Mouse (Mus musculus) liver, embryonic 14.5 days (tissue): Measurements from ENCODE around the gene Plagl2.
"Not testable (repeated sequence)": the region's sequence is repeated elsewhere in the genome, so short reads cannot be mapped to it uniquely, and the experiment has no call there.

Experiments used
- CTCF ChIP-seq: IDR thresholded peaks from 2 replicates; pipeline ENCODE4 v1.5.1; 2016; ENCODE audit warnings: antibody characterized with exemption, low read depth, control low read depth
- EP300 ChIP-seq: IDR thresholded peaks from 2 replicates; pipeline ENCODE4 v1.6.1; 2016; ENCODE audit warnings: antibody characterized with exemption, low read depth

DNA sequence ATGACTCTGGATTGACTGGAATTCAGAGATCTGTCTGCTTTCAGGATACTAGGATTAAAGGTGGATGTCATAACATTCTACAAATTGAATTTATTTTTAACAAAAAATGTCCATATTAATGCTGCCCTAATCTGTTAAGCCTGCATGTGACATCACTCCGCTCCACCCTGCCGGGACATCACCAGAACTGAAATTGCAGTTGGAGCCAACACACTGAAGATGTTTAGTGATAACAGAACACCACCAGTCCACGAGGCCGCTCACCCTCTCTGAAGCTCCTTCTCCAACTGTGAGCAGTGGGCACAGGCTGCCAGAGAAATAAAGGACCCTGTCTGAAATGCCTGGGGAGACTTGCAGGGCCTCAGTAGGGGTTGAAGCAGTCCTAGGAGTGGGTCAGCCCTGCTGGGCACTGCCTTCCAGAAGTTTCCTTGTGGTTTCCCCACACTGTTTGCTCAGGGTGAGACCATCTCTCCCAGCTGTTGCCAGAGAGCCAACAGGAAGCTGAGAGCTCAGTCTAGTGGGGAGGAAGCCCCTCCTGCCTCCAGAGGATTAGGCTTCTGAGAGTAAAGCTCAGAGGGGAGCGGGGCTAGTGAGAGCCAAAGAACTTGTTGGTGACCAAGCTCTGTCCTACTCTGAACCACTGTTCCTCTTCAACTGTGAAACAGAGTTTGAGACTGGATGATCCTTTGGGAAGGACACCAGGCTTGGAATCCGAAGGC is 33.1 kb upstream of the Plagl2 start:
- TF ChIP-seq CTCF, EP300: not testable (repeated sequence)
